Mouse (Mus musculus): ENCODE results near the gene Tbccd1.

DNA sequence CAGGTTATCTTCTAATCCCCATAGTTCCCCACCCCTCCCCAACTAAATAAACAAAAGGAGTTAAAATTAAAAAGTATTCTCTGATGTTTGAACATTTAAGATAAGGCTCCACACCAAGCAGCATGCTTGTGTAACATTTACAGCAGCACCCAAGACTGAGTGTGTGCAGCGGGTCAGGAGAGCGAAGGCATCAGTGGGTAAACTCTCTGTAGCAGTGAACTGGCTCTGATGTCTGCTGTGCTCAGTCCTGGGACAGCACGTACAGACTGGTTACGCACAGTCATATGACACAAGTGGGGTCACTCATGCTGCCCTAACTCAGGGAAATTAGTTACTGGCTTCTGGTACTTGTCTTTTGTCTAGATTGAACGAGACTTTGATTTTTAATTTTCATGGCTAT, 14.6 kb downstream of the Tbccd1 start:
- TF ChIP-seq CTCF (IDR thresholded peaks at IDR 0.05; ENCODE audit: control insufficient read depth, insufficient read depth, insufficient read length) (no peak), MYOG (IDR thresholded peaks at IDR 0.05; ENCODE audit: control insufficient read depth, extremely low read depth, insufficient read length) (no peak), MAX (IDR thresholded peaks at IDR 0.05) (no peak), USF1 (IDR thresholded peaks at IDR 0.05; ENCODE audit: low read depth) (no peak), CEBPB (IDR thresholded peaks at IDR 0.05; ENCODE audit: low read depth) (no peak), MYOD1 (IDR thresholded peaks at IDR 0.05; ENCODE audit: control insufficient read depth, insufficient read length, low read depth) (no peak)
